Mouse (Mus musculus) adrenal gland, adult 2 months (tissue): Measurements from ENCODE around the gene Kif7. TPM values are rescaled to one million over a fixed set of nuclear protein-coding genes. Genes with fewer than 3 reads are reported as not detected.

Source experiments
- polyA plus RNA-seq: library from polyadenylated mRNA; depleted of rRNA; stranded (reverse); fragments of >200 nt; gene quantifications from 2 replicates; pipeline ENCODE4 v1.2.3, GENCODE M21; 2012; rRNA removed
- total RNA-seq, 2 experiments: library from RNA; stranded (reverse); gene quantifications; 2 replicates each; pipeline ENCODE4 v1.2.3; 2021

Kif7 gene
- total and polyA plus RNA-seq, 3 experiments: 1.8 to 4.2 (median 2.9) TPM

Other genes with a start within 250 kb of the Kif7 start
- gene Polg, start 249.4 kb downstream of the Kif7 start, total RNA-seq: 10 to 100 TPM; 65.7 to 69.3 TPM
- 49.3 and 50.1 TPM in 2 replicates for gene Polg, start 249.4 kb downstream of the Kif7 start, polyA plus RNA-seq
- 10 to 100 TPM; 25.7 to 44.4 TPM for gene Rhcg, start 98.1 kb downstream of the Kif7 start, total RNA-seq
- 0.67 and 10.0 TPM in 2 replicates for gene Rhcg, start 98.1 kb downstream of the Kif7 start, polyA plus RNA-seq
- under 1 TPM; 0.10 to 0.17 TPM for gene Ticrr, start 55.5 kb downstream of the Kif7 start, total RNA-seq
- 0.18 and 0.25 TPM in 2 replicates for gene Ticrr, start 55.5 kb downstream of the Kif7 start, polyA plus RNA-seq
- 100 to 1,000 TPM; 564 to 869 TPM for gene Plin1, start 17.2 kb upstream of the Kif7 start, total RNA-seq
- 554 and 930 TPM in 2 replicates for gene Plin1, start 17.2 kb upstream of the Kif7 start, polyA plus RNA-seq
- 10 to 100 TPM; 53.4 to 53.7 TPM for gene Pex11a, start 27.4 kb upstream of the Kif7 start, total RNA-seq
- 34.9 and 39.7 TPM in 2 replicates for gene Pex11a, start 27.4 kb upstream of the Kif7 start, polyA plus RNA-seq
- 1 to 10 TPM; 1.5 to 1.6 TPM for gene Wdr93, start 27.4 kb upstream of the Kif7 start, total RNA-seq
- gene Wdr93, start 27.4 kb upstream of the Kif7 start, polyA plus RNA-seq: 1.5 and 1.8 TPM in 2 replicates
- not detected for gene Mesp1, start 78.1 kb upstream of the Kif7 start, total RNA-seq
- gene Mesp1, start 78.1 kb upstream of the Kif7 start, polyA plus RNA-seq: 0.48 TPM in 1 of 2 replicates, not detected in the other
- gene Mesp2, start 95.0 kb upstream of the Kif7 start, total RNA-seq: under 1 TPM; 0.43 to 0.93 TPM
- 0.88 and 0.95 TPM in 2 replicates for gene Mesp2, start 95.0 kb upstream of the Kif7 start, polyA plus RNA-seq
- gene Anpep, start 145.3 kb upstream of the Kif7 start, total RNA-seq: 10 to 100 TPM in 1 of 2 experiments, 1 to 10 TPM in 1; 8.9 to 12.0 TPM
- 9.7 and 9.8 TPM in 2 replicates for gene Anpep, start 145.3 kb upstream of the Kif7 start, polyA plus RNA-seq
- gene Ap3s2, start 204.9 kb upstream of the Kif7 start, total RNA-seq: 10 to 100 TPM; 18.5 to 27.2 TPM
- 17.2 and 21.7 TPM in 2 replicates for gene Ap3s2, start 204.9 kb upstream of the Kif7 start, polyA plus RNA-seq
- 10 to 100 TPM; 15.2 to 18.9 TPM for gene Arpin, start 219.6 kb upstream of the Kif7 start, total RNA-seq
- 9.5 and 12.9 TPM in 2 replicates for gene Arpin, start 219.6 kb upstream of the Kif7 start, polyA plus RNA-seq